Mouse (Mus musculus): ENCODE measurements around the gene Elof1. TPM values are rescaled to one million over a fixed set of nuclear protein-coding genes. Genes with fewer than 3 reads are reported as not detected.
A peak's percentile ranks its signal among the peaks of the same experiment; 100 is the strongest.
"Not testable (repeated sequence)": the region's sequence is repeated elsewhere in the genome, so short reads cannot be mapped to it uniquely, and the experiment has no call there.

Gene Elof1
- total RNA-seq, 2 experiments from 2014 or later: 54.4 to 54.9 TPM

GRCm38 (mm10) chr9:22098993-22099696 lies 17.8 kb downstream of the Elof1 start, which contains the start of gene Cnn1:
Gene Cnn1 (plus strand): TSS chr9:22099216.
- no peak for DNase-seq (ENCODE audit: low spot score in 2 of 2)

GRCm38 (mm10) chr9:22095854-22096307 lies 21.1 kb downstream of the Elof1 start:
- DNase-seq (ENCODE audit: low spot score in 2 of 2): peak; percentile 66 to 83

- DNase-seq (ENCODE audit: low spot score in 2 of 2): no peak
Measured at GRCm38 (mm10) chr9:22092746-22093145, 24.2 kb downstream of the Elof1 start.

GRCm38 (mm10) chr9:22089986-22090385 lies 27.0 kb downstream of the Elof1 start:
- DNase-seq (ENCODE audit: low spot score in 2 of 2): no peak

DNA sequence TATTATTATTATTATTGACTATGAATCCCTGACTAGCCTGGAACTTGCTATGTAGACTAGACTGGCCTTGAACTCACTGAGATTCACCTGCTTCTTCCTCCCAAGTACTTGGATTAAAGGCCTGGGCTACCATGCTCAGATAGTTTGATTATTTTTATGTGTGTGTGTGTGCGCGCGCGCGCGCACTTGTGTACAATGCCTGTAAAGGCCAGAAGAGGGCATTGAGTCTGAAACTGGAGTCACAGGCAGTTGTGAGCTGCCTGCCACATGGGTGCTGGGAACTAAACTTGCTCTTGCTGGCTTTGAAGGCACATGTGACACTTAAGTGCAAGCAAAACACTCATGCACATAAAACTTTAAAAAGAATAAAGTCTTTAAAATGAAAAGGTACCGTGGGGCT lies 27.7 kb downstream of the Elof1 start:
- no peak for DNase-seq (ENCODE audit: low spot score in 2 of 2)

- no peak for DNase-seq (ENCODE audit: low spot score in 2 of 2)
Measured at GRCm38 (mm10) chr9:22087034-22087618, 29.8 kb downstream of the Elof1 start.

DNA sequence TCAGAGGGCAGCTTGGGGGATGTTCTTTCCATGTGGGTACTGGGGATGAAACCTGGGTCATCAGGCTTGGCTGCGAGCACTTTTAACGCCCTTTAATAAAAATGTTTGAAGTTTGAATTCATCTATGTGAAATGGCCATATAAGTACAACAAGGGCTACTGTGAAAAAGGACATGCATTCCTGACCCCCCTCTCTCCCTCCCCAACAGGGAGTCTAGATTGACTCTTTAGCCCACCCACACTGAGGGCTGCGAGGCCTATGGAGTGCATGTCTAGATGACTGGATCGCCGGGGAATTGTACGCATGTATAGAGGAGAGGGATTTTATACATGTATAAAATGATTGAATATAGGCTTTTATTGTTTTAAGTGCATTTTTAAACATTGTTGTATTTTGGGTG lies 31.0 kb downstream of the Elof1 start:
- no peak for DNase-seq (ENCODE audit: low spot score in 2 of 2)

DNA sequence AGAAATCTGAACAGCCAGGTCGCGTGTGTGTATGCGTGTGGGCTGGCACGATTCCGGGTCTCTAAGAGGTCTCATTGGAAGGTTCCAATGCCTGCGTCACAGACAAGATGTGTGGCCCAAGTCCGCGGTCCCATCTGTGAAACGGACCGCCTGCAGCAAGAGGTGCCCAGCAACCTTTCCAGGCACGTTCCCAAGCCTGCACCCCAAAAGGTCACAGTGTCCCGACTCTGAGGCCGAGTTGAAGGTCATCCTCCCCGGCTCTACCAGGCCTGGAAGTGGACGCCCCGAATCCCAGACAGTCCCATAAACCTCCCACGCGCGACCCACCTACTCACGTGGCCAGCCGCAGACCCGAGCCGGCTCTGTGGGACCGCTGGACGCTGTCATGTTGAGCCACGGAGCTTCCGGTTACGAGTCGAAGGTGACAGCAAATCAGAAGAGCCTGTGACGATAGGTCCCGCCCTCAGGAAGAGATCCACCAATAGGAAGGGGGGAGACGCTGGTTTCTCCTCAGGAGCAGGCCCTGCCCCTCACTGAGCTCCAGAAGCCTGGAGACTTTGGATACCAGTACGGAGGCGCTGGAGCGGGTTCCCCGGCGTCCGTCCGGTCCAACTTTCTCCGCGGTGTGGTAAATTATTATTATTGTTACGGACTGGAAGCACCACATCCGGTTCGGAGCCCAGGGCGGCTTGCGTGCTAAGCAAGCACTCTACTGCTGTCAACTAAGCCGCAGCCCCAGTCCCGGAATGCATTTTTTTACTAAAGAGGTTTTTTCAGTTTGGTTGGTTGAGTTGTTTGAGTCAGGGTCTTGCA lies 31.7 kb downstream of the Elof1 start, which contains the start of gene Ecsit:
Gene Ecsit (minus strand): TSS at position 417 of the 813 bp plus-strand sequence.
- DNase-seq (ENCODE audit: low spot score in 2 of 2): peak; percentile 64 to 90

DNA sequence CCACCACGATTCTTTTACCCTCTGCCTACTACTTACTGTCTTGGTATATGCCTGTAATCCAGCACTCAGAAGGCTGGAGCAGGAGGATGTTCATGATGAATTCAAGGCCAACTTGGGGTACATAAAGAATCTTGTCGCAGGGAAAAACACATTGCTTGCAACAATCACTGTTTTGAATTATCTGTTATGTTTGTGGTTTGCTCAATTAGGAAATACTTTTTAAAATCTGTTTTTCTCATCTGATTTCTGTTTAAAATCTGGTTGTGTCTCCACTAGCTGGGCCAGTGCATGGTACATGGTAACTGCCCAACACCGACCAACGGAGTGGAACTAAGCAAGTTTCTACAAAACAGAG lies 32.3 kb downstream of the Elof1 start:
- no peak for DNase-seq (ENCODE audit: low spot score in 2 of 2)

GRCm38 (mm10) chr9:22076223-22076622 lies 40.7 kb downstream of the Elof1 start:
- DNase-seq (ENCODE audit: low spot score in 2 of 2): no peak

GRCm38 (mm10) chr9:22075778-22076177 lies 41.2 kb downstream of the Elof1 start:
- not testable (repeated sequence) for DNase-seq (ENCODE audit: low spot score in 2 of 2)

- no peak for DNase-seq (ENCODE audit: low spot score in 2 of 2)
Measured at GRCm38 (mm10) chr9:22072276-22072675, 44.7 kb downstream of the Elof1 start.

DNA sequence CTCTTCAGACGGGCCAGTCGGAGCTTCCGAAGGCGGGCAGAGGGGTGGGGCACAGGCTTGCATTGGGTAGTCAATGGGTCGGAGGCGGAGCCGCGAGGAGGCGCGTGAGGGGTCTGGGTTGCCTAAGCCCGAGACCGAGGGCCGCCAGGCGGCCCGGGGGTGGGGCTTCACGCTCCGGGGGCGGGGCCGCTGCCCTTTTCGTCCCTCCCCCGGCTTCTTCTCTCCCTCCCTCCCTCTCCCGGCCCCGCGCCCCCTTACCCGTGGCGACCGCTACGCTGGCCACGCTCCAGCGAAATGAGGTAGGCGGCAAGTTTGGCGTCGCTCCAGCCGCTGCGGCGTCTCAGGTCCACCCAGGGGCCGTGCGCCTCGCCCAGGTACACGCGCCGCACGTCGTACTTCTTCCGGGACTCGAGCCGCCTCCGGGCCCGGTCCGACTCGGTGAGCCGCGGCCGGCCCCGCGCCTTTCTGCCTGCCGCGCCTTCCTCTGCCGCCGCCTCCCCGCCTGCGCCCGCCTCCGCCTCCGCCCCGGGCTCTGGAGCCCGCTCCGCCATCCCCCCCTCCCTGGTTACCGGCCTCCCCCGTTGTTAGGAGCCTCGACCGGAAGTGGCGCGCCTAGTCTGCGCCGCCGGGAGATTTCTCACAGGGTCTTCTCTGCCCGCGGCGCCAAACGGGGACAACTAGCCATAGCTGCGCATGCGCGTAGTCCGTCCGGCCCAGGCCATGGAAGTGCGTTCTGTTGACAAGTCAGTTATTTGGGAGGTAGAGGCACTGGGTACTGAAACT lies 46.0 kb downstream of the Elof1 start, which contains the start of the genes Gm49318 and Zfp653:
Gene Gm49318 (minus strand): TSS at position 469 of the 783 bp plus-strand sequence.
Gene Zfp653 (minus strand): TSS at position 586 of the 783 bp plus-strand sequence.
- peak; percentile 95 to 99 for DNase-seq (ENCODE audit: low spot score in 2 of 2)

DNA sequence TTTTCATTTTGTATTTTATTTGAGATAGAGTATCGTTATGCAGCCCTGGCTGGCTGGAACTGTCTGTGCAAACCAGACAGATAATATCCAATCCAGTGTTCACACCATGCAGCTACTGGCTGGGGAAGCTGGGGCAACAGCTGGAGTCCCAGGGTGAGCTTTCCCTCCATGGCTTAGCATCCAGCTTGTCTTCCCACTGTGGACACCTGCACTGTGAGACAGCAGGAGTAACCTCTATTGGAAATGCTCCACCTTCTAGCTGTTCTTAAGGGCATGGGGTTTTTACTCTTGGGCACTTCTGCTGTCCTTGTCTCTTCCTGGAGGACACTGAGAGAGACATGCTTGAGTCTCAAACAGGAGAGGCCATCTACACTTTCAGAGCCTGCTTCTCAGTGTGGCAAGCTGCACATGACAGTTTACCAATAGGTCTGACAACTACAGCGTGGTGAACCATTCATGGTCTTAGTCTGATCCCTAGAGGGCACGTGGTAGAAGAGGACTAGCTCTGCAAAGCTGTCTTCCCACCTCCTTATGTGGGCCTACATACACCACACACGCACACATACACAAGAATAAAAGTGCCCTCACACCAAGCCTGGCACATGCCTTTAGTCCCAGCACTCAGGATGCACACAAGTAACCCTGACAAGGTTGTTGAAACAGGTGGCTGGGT lies 47.0 kb downstream of the Elof1 start:
- DNase-seq (ENCODE audit: low spot score in 2 of 2): no peak

DNA sequence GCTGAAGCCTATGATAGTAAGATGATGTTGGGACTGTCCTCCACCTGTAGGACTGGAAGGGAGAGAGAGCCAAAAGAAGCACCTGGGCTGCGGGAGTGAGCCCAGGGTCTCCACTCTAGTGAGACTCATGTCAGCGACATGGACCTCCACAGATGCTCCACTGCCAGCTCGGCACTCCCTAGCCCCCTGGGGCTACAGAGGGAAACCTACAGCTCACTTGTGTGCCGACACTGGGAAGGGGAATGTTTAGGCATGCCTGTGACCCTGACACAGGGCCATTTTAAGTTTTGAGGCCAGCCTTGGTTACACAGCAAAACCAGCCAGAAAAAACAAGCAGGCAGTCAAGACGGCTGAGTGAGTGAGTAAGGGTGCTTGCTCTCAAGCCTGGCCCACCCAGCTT lies 49.8 kb downstream of the Elof1 start:
- DNase-seq (ENCODE audit: low spot score in 2 of 2): no peak

GRCm38 (mm10) chr9:22066433-22066832 lies 50.5 kb downstream of the Elof1 start:
- peak in 1 of 2 experiments; percentile 51 for DNase-seq (ENCODE audit: low spot score in 2 of 2)

DNA sequence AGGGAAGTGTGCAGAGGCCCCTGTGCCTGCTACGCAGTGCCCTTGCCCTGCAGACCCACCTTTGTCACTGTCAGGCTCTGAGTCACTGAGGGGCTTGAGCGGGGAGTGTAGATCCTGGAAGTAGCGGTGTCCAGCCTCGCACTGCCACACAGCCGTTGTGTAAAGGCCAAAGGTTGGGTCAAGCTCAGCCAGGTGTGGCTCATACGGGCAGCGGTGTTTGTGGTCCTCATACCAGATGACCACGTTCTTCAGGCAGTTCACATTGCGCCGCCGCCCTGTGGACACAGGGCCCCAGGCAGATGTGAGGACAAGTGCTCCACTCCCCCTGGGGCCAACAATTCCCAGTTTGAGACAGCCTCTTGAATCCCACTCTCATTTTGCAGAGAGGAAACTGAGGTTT lies 51.3 kb downstream of the Elof1 start:
- DNase-seq (ENCODE audit: low spot score in 2 of 2): no peak

- peak in 1 of 2 experiments; percentile 14 for DNase-seq (ENCODE audit: low spot score in 2 of 2)
Measured at GRCm38 (mm10) chr9:22064341-22064740, 52.6 kb downstream of the Elof1 start.
